Comparison of ENCODE assay signal across 8 mouse cellular contexts in genomic region chr17:31295892-31296781, GRCm38 (mm10). TPM values are rescaled to one million over a fixed set of nuclear protein-coding genes. Genes with fewer than 3 reads are reported as not detected.
DNase-seq lines count a peak whose midpoint lies in the region; ATAC-seq and TF ChIP-seq lines count a peak whose summit lies in the region.

No protein-coding gene starts in this region.

- peaks cover 23% of the 10 kb centered on the region; the same call in 1 of the 2 replicates for H3K27me3 ChIP-seq in forebrain, embryonic 12.5 days
- no peaks in the 10 kb centered on the region for H3K27me3 ChIP-seq in neural tube, embryonic 13.5 days
- no peaks in the 10 kb centered on the region; the same call in 1 of the 2 replicates for H3K27me3 ChIP-seq in testis, adult 2 months (ENCODE audit: control insufficient read depth, insufficient read depth, low read length)

- no peak for TF ChIP-seq POLR2A in testis, adult 2 months (IDR thresholded peaks at IDR 0.05; ENCODE audit: control insufficient read depth, low read depth, low read length)

- intact Hi-C loops in heart, postnatal 10 days (cut with DNase I), result loop anchor here (2.0 kb wide), 2 partner anchors 19 to 41 kb away; partner anchors contain the start of gene Rsph1

- H3K9me3 ChIP-seq in forebrain, embryonic 12.5 days, result no peaks in the 10 kb centered on the region
- no peaks in the 10 kb centered on the region for H3K9me3 ChIP-seq in neural tube, embryonic 13.5 days

- peak; percentile 83 for ATAC-seq in forebrain, embryonic 12.5 days (ENCODE audit: low FRiP score)
- ATAC-seq in neural tube, embryonic 13.5 days (ENCODE audit: low read depth), result peak; percentile 85

- peak overlapping the region; percentile 70 for H3K27ac ChIP-seq in forebrain, embryonic 12.5 days
- peak overlapping the region; percentile 84 for H3K27ac ChIP-seq in neural tube, embryonic 13.5 days (replicated peaks)
- no peak overlapping the region for H3K27ac ChIP-seq in testis, adult 2 months (ENCODE audit: control insufficient read depth, insufficient read depth, low read depth, low read length)

- H3K36me3 ChIP-seq in forebrain, embryonic 12.5 days (replicated peaks), result no peaks in the 10 kb centered on the region
- no peaks in the 10 kb centered on the region for H3K36me3 ChIP-seq in neural tube, embryonic 13.5 days
- H3K36me3 ChIP-seq in testis, adult 2 months (ENCODE audit: control insufficient read depth, insufficient read depth, low read length), result no peaks in the 10 kb centered on the region

- H3K4me1 ChIP-seq in forebrain, embryonic 12.5 days, result peaks cover 25% of the 10 kb centered on the region
- H3K4me1 ChIP-seq in neural tube, embryonic 13.5 days (replicated peaks), result peaks cover 45% of the 10 kb centered on the region
- H3K4me1 ChIP-seq in testis, adult 2 months (ENCODE audit: control insufficient read depth, insufficient read depth, low read length), result peaks cover 18% of the 10 kb centered on the region

- under 1% methylated on average over 68 of the region's 68 CpGs for WGBS in forebrain, embryonic 12.5 days
- under 1% methylated on average over 65 of the region's 68 CpGs for WGBS in neural tube, embryonic 13.5 days

- peak overlapping the region; percentile 87 for H3K4me2 ChIP-seq in forebrain, embryonic 12.5 days
- H3K4me2 ChIP-seq in neural tube, embryonic 13.5 days, result peak overlapping the region; percentile 82

- no peak for TF ChIP-seq CTCF in testis, adult 2 months (IDR thresholded peaks at IDR 0.05; ENCODE audit: control insufficient read depth, insufficient read depth, insufficient replicate concordance, low read depth, low read length)

- H3K4me3 ChIP-seq in forebrain, embryonic 12.5 days (replicated peaks), result peak overlapping the region; percentile 58
- peak overlapping the region; percentile 52 for H3K4me3 ChIP-seq in neural tube, embryonic 13.5 days
- H3K4me3 ChIP-seq in testis, adult 2 months (ENCODE audit: control insufficient read depth, low read depth, low read length), result peak overlapping the region; percentile 78

- H3K9ac ChIP-seq in forebrain, embryonic 12.5 days, result peak overlapping the region; percentile 66
- peak overlapping the region; percentile 82 for H3K9ac ChIP-seq in neural tube, embryonic 13.5 days

- peak; percentile 72 to 77 for DNase-seq in CD8-positive naive resting alpha-beta T cell, adult 2 months (ENCODE audit: low read depth in 2 of 2, low spot score in 2 of 2)
- peak; percentile 54 for DNase-seq in c-Kit-positive CD71-positive TER-119-positive erythroid progenitor cells, embryonic 14.5 days (ENCODE audit: low spot score)
- peak; percentile 88 to 89 for DNase-seq in heart, postnatal 10 days
- DNase-seq in kidney, postnatal 36 days, result peak; percentile 84 to 87
- DNase-seq in lung, adult 18-20 months, result peak; percentile 94 to 96

RNA-seq across cellular contexts. Expression of gene Slc37a1, which starts 9.5 kb away (rescaled TPM):
- 9.4 and 10.7 TPM in 2 replicates for polyA plus RNA-seq in forebrain, embryonic 12.5 days (2016; fragmentation: Nextera tagmentation; extraction: Ambion mirVana)
- total RNA-seq in heart, postnatal 10 days (2021), result 10 to 100 TPM; 10.6 TPM
- 13.3 and 14.6 TPM in 2 replicates for polyA plus RNA-seq in neural tube, embryonic 13.5 days (2015; fragmentation: Nextera tagmentation; extraction: Ambion mirVana)
- 7.2 and 7.7 TPM in 2 replicates for polyA plus RNA-seq in testis, adult 2 months (2012; rRNA removed)

RNA-seq across cellular contexts. Expression of gene Rsph1, which starts 19.0 kb away (rescaled TPM):
- polyA plus RNA-seq in forebrain, embryonic 12.5 days (2016; fragmentation: Nextera tagmentation; extraction: Ambion mirVana), result 2.6 and 3.8 TPM in 2 replicates
- 1 to 10 TPM; 1.2 to 1.7 TPM for total RNA-seq in heart, postnatal 10 days (2021)
- 2.2 and 2.3 TPM in 2 replicates for polyA plus RNA-seq in neural tube, embryonic 13.5 days (2015; fragmentation: Nextera tagmentation; extraction: Ambion mirVana)
- polyA plus RNA-seq in testis, adult 2 months (2012; rRNA removed), result 550 and 601 TPM in 2 replicates

Comparison
In these comparisons a context has a peak if more than half of its experiments do, and no peak if none do; other contexts are left out.
1. RNA of gene Rsph1, which starts 19.0 kb away (polyA plus RNA-seq): 550 to 601 TPM in testis, adult 2 months; 2.6 to 3.8 TPM in forebrain, embryonic 12.5 days and 2.2 to 2.3 TPM in neural tube, embryonic 13.5 days; every median in the first group is over 100 times any median in the second.
2. Peak in every context shown above with its lines, with median percentiles within 50 percentile points of each other: DNase-seq and H3K4me3 ChIP-seq.